Mouse (Mus musculus) embryo, embryonic 9.5 days (tissue): ENCODE data around the gene Mfsd14a.
"Not testable (repeated sequence)": the region's sequence is repeated elsewhere in the genome, so short reads cannot be mapped to it uniquely, and the experiment has no call there.

Source experiments
- DNase-seq: peaks from one replicate; pipeline ENCODE4 v3.0.0-alpha.2; 2017; ENCODE audit errors: extremely low spot score

The Mfsd14a gene

DNA sequence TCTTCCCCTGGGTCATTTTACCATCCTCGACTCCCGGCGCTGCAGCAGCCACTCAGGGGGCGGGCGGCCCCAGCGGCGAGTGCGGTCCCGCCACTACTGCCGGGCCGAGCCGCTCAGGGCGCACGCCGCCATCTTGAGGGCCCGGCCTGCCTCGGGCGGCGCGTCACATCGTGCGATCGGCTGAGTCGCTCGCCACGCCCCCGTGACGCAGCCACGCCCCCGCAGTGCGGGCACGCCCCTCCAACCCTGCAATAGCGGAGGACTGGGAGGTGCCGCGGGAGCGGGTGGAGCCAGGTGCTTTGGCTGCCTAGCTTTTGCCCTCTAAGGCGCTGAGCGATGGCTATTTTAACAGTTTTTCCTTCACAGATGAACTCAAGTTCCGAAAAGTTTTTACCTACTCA lies at the start of gene Mfsd14a:
Gene Mfsd14a, minus strand, starts transcription at position 215 of the 401 bp plus-strand sequence.
- peak; percentile 98 for DNase-seq

- DNase-seq, result peak; percentile 78
These were observed 49.4 kb upstream of the Mfsd14a start for GRCm38 (mm10) chr3:116711624-116712435.

- DNase-seq, result no peak
These were observed 48.5 kb upstream of the Mfsd14a start for GRCm38 (mm10) chr3:116710941-116711340.

DNA sequence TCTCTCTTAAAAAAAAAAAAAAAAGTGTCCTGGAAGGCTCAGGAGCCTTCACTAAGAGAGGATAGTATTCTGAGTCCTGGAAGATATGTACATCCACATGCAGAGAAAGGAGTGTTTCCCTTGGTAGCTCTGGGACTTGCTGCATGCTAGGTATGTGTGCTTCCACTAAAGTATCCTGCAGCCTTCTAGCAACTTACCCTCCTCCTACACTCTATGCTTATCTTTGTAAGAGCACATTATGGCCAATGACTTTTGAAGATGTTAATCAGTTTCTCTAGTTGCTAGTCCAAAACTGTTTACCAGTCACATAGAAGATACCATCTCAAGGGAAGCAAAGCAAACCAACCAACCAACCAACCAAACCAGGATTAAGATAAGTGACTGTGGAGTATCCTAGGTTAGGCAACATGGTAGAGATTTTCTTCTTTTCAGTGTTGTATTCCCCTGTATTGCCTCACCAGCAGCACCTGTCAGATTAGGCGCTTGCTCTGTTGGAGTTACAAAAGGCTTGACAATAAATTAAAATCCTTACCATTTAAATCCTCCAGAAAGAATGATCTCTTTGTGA lies 43.2 kb upstream of the Mfsd14a start:
- DNase-seq, result no peak

DNA sequence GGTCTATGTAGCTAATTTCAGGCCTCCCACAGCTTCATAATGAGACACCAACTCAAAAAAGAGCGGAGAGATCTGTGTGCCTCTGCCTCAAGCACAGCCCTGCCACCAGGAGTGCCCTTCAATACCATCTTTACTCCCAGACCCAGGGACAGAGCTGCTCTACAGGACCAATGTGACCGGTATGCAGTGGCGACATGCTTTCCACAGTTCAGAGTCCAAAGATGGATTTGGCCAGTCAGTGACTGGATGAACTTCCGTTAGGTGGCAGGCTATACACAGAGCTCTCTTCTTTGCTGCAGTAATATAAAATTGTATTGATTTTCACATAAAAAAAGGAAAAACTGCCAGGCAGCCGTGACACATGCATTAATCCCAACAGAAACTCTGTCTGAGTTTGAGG lies 41.4 kb upstream of the Mfsd14a start:
- no peak for DNase-seq

GRCm38 (mm10) chr3:116702647-116703272 lies 40.3 kb upstream of the Mfsd14a start:
- no peak for DNase-seq

DNA sequence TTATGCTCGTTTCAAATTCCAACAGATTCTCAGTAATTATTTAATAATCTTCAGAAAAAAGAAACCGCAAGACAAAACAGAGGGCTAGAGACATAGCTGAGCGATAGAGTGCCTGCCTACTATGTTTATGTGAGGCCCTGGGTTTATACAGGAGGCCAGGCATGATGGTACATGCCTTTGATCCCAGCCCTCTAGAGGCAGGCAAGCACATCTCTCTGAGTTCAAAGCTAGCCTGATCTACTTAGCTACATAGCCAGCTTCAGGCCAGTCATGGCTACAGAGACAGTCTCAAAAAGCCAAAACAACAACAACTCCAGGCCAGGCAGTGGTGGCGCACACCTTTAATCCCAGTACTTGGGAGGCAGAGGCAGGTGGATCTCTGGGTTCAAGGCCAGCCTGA lies 39.1 kb upstream of the Mfsd14a start:
- no peak for DNase-seq

GRCm38 (mm10) chr3:116698786-116699185 lies 36.3 kb upstream of the Mfsd14a start:
- DNase-seq, result no peak

DNA sequence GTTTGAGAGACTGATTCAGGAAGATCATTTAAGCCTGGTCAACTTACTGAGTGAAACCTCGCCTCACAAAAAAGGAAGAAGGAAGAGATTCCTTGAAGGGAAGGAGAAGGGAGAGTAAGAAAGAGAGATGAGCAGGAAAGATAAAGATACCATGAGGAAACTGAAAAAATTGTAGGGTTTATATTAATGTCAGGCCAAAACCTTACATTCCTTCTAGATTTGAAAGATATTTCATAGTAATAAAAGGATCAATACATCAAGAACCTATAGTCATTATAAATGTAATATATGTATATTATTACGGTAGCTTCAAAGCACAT lies 33.1 kb upstream of the Mfsd14a start:
- DNase-seq, result no peak

DNA sequence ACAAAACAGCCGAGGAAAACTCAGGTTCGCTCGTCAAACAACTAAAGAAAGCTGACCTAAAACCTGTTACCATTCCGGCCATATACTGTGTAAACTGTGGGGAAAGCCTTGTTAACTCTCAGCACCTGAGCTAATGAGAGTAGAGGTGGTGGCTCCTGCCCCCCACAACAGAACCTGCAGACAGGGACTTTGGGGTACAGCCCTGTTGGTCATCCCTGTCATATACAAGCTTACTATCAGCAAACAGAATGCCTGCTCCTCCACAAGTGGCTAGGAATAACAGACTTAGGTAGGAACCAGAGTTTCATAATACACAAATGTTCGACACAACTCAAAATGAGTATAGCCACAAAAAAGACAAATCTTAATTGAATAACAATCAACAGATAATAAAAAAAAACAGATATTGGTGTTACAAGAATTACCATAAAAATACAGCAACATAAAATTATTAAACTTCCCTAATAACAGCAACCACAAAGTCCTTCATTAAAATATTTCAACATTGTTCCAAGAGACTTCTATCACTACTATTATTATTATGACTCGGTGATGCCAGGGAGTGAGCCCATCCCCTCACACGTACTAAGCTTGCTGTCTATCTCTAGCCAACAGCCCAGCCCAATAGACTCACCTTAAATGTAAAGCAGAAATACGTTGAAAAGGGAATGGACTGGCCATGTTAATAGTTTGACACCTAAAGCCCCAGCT lies 32.6 kb upstream of the Mfsd14a start:
- DNase-seq, result no peak

DNA sequence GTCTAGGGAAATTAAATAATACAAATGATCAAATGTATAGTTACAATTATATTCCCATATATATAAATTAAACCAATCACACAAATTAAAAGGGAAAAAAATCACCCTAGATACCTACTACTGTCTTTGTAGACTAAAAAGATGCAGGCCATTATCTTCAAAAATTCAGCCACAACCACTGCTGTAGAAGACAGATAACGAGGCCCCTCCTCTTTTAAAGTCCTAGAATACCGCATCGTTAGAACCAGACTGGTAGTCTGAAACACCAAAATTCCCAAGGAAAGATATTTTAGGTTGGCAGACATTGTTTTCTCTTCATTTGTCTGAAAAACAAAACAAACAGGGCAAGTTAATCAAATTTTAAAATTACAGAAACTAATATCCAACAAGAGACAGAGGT lies 31.8 kb upstream of the Mfsd14a start:
- DNase-seq, result no peak

DNA sequence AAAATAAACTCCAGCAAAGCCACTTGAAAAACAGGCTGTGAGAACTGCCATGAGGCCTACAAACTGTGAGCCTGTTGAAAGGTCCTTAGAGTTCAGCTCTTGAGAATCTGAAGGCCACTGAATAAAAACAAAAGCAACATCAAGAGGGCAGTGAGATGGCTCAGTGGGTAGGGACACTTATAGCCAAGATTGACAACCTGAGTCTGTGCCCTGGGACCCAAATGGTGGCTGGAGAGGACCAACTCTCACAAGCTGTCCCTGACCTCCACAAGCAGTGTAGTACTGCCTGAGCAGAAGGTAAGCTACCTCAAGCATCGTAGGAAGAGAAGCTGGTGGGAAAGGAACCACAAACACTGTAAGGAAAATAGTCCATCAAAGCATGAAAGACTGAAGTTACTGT lies 18.7 kb upstream of the Mfsd14a start, which contains the start of gene Gm43191:
Gene Gm43191, minus strand, starts transcription at position 101 of the 400 bp plus-strand sequence.
- no peak for DNase-seq

DNA sequence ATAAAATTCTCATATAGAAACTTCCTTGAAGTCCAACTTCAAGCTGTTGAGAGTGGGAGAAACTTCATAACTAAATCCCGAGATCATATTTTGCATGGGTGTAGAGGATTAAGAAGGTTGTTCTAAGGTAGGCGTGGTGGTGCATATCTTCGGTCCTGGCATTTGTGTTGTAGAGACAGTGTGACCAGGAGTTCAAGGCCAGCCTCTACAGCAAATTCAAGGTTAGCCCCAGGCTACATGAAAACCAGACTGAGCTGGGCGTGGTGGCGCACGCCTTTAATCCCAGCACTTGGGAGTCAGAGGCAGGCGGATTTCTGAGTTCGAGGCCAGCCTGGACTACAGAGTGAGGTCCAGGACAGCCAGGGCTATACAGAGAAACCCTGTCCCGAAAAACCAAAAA lies 1.8 kb upstream of the Mfsd14a start:
- not testable (repeated sequence) for DNase-seq

- no peak for DNase-seq
These were observed 535 bp downstream of the Mfsd14a start for GRCm38 (mm10) chr3:116661870-116662414.

GRCm38 (mm10) chr3:116661288-116661869 lies 1.1 kb downstream of the Mfsd14a start:
- DNase-seq, result no peak

DNA sequence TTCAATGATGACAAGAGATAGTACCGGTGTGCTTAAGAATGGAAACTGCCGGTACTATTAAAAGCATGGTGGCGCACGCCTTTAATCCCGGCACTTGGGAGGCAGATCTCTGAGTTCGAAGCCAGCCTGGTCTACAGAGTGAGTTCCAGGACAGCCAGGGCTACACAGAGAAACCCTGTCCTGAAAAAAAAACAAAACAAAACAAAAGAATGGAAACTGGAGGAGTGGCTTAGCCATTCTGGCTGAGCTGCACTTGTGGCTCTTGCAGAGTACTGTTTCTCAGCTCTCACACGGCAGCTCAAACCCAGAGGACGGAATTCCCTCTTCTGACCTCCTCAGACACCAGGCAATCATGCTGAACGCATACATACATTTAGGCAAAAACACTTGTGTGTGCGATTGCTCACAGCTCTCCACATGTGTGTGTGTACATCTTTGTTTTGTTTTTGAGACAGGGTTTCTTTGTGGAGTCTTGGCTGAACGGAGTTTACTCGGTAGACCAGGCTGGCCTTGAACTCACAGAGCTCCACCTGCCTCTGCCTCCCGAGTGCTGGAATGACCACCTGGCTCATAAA lies 2.5 kb downstream of the Mfsd14a start:
- DNase-seq, result no peak

- DNase-seq, result no peak
These were observed 3.4 kb downstream of the Mfsd14a start for GRCm38 (mm10) chr3:116658928-116659565.

DNA sequence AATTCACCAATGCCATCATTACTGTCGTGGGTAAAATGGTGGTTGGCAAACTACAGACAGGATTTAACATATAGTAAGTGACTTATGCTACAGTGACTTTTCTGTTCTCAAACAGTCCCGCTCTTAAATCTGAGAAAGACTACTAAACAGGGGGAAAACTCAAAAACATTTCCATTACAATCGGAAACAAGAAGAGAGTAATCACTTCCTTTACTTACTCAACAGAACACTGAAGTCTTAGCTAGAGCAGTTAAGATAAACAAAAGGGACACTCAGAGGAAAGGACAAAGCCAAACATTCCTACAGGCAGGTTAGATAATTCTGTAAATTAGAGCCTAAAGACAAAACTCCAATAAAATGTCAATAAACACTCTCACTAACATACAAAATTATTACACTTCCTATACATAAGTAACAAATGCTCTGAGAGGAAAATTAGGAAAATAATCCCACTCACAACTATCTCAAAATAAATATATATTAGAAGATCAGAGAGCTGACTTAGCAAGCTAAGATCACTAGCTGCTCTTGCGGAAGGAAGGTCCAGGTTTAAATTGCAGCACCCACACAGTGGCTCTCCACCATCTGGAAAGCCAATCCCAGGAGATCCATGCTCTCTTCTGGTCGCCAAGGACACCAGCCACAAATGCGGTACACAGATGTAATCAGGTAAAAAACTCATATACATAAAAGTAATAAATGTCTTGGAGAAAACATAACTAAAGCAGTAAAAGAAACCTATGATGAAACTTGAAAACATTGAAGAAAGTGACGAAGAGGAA lies 6.1 kb downstream of the Mfsd14a start:
- DNase-seq, result no peak

DNA sequence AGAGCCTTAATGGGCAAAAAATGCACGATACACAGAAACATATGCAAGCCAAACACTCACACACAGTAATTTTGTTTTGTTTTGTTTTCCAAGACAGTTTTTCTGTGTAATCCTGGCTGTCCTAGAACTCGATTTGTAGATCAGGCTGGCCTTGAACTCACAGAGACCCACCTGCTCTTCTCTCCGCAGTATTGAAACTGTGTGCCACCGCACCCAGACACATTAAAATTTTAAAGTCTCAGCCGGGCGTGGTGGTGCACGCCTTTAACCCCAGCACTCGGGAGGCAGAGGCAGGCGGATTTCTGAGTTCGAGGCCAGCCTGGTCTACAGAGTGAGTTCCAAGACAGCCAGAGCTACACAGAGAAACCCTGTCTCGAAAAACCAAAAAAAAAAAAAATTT lies 8.4 kb downstream of the Mfsd14a start:
- DNase-seq, result not testable (repeated sequence)
